Mouse (Mus musculus) bone marrow, adult 2 months (tissue): ENCODE data around the gene Olfr56.

Source experiments
- CTCF ChIP-seq: fragments of 200-500 bp; IDR thresholded peaks from 2 replicates; pipeline ENCODE4 v1.5.1; 2011; ENCODE audit warnings: low read length, control low read depth; ENCODE audit not compliant: control insufficient read depth, insufficient read depth
- POLR2A ChIP-seq: fragments of 200-500 bp; IDR thresholded peaks from 2 replicates; pipeline ENCODE4 v1.6.1; 2011; ENCODE audit warnings: low read depth, mild to moderate bottlenecking, control low read depth, low read length, borderline replicate concordance; ENCODE audit not compliant: control insufficient read depth

DNA sequence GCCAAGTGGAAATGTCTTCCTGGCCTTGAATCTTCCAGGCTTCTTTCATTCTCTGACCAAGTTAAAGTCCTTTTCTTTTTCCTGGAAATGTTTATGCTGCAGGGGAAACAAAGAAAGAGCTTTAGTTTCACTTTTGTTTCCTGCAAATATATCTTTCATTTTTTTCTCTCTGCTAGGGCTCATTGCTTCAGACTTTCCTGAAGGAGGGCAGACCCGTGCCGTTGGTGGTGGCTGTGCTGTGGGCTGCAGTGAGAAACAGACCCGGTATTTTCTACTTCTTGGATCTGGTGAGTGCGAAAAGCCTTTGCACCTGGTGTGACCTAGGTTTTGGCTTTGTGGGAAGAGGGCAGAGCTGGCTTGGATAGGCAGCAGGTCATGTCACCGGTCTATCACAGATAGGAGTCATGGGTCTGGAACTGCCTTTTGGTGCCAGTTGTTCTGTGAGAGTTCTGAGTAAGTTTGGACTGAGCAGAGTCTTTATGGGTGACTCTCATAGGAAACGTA lies 108.2 kb downstream of the Olfr56 start:
- TF ChIP-seq CTCF (no peak), POLR2A (0 out of 2 replicates have a peak, but pooled peaks have one; percentile 35)
